Mouse (Mus musculus): ENCODE measurements around the gene Sec24c.

- peak; percentile 43; the same call in 1 of the 2 replicates for TF ChIP-seq EP300 (IDR thresholded peaks at IDR 0.05; ENCODE audit: insufficient read depth, low read depth, low read length)
- peak; percentile 70; the same call in 1 of the 2 replicates for TF ChIP-seq POLR2A (IDR thresholded peaks at IDR 0.05; ENCODE audit: insufficient read depth, low read depth, low read length)
- peak; percentile 89 for TF ChIP-seq CTCF (IDR thresholded peaks at IDR 0.05)
Measured at GRCm38 (mm10) chr14:20660827-20661660, 13.1 kb upstream of the Sec24c start.
